In the genomic region with DNA sequence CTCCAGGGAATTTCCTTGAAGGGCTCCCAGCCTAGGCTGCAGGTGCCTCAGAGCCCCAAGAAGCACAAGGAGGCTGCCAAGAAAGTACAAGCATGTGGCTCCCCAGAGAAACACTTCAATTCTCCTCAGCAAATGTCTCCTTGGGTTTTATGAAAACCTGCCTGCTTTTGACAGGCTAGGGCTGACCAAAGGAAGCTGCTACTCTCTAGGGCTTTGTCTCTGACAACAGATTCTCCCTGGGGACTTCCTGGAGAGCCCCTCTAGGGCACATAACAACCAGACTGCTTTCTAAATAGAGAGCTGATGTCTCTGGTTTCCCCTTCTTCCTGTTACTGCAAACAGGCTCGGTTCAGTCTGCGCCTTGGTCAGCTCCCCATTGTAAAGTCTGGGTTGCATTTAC, we compare ENCODE assay signal across 12 mouse cellular contexts. TPM values are rescaled to one million over a fixed set of nuclear protein-coding genes. Genes with fewer than 3 reads are reported as not detected.
DNase-seq lines count a peak whose midpoint lies in the region; ATAC-seq lines count a peak whose summit lies in the region.
"Had no signal": no experiment of that assay in that cellular context is flagged by ENCODE, and none has a peak within 500 bp of the region (broad histone marks: within the 10 kb centered on the region; RNA-seq: fewer than 3 reads in every experiment).

No protein-coding gene starts in this region.

- WGBS in hindbrain, embryonic 13.5 days = 37% methylated on average over 2 of the region's 2 CpGs
- WGBS in hindbrain, embryonic 12.5 days = 37% methylated on average over 2 of the region's 2 CpGs
- WGBS in embryonic facial prominence, embryonic 14.5 days = 19% methylated on average over 2 of the region's 2 CpGs
- 35% methylated on average over 2 of the region's 2 CpGs for WGBS in stomach, embryonic 14.5 days

- H3K4me3 ChIP-seq in hindbrain, embryonic 13.5 days = no peak overlapping the region
- H3K4me3 ChIP-seq in hindbrain, embryonic 12.5 days = no peak overlapping the region
- H3K4me3 ChIP-seq in megakaryocyte, embryonic 14.5 days (replicated peaks) = peak overlapping the region; percentile 33
- H3K4me3 ChIP-seq in embryonic facial prominence, embryonic 14.5 days (ENCODE audit: low read depth, low read length) = no peak overlapping the region
- H3K4me3 ChIP-seq in stomach, embryonic 14.5 days (ENCODE audit: low read depth, low read length) = no peak overlapping the region
- H3K4me3 ChIP-seq: neural tube, embryonic 12.5 days had no signal

- DNase-seq in embryonic facial prominence, embryonic 14.5 days (ENCODE audit: low spot score) = no peak
- DNase-seq in ovary, postnatal 36 days (ENCODE audit: low spot score) = no peak
- no peak for DNase-seq in frontal cortex, adult 2 months (ENCODE audit: extremely low spot score in 1 of 2, low spot score in 1 of 2)
- DNase-seq: kidney, postnatal 10 days had no signal

- no peak for ATAC-seq in hindbrain, embryonic 13.5 days (ENCODE audit: low FRiP score)
- no peak for ATAC-seq in hindbrain, embryonic 12.5 days (ENCODE audit: low FRiP score)
- no peak for ATAC-seq in megakaryocyte, adult 5-6 weeks (ENCODE audit: poor library complexity, severe bottlenecking)
- ATAC-seq in embryonic facial prominence, embryonic 14.5 days (ENCODE audit: low read depth) = peak; percentile 50; the same call in 1 of the 2 replicates
- ATAC-seq in stomach, embryonic 14.5 days (ENCODE audit: insufficient number of reproducible peaks, insufficient read depth, low FRiP score, low read depth) = no peak

- H3K27me3 ChIP-seq in hindbrain, embryonic 13.5 days = 0 out of 2 replicates have a peak, but pooled peaks cover under 1% of the 10 kb centered on the region
- H3K27me3 ChIP-seq in hindbrain, embryonic 12.5 days = no peaks in the 10 kb centered on the region
- H3K27me3 ChIP-seq in megakaryocyte, embryonic 14.5 days (replicated peaks) = no peaks in the 10 kb centered on the region
- no peaks in the 10 kb centered on the region for H3K27me3 ChIP-seq in embryonic facial prominence, embryonic 14.5 days (replicated peaks; ENCODE audit: control insufficient read depth, insufficient read depth, low read length)
- no peaks in the 10 kb centered on the region for H3K27me3 ChIP-seq in stomach, embryonic 14.5 days (ENCODE audit: control insufficient read depth, insufficient read depth, low read length)
- H3K27me3 ChIP-seq: neural tube, embryonic 12.5 days had no signal

- peak overlapping the region; percentile 35; the same call in 1 of the 2 replicates for H3K27ac ChIP-seq in hindbrain, embryonic 13.5 days
- no peak overlapping the region for H3K27ac ChIP-seq in hindbrain, embryonic 12.5 days
- peak overlapping the region; percentile 35; the same call in 1 of the 2 replicates for H3K27ac ChIP-seq in embryonic facial prominence, embryonic 14.5 days (replicated peaks; ENCODE audit: low read depth, low read length)
- peak overlapping the region; percentile 29; the same call in 1 of the 2 replicates for H3K27ac ChIP-seq in stomach, embryonic 14.5 days (ENCODE audit: low read length)
- H3K27ac ChIP-seq: neural tube, embryonic 12.5 days had no signal

- H3K9me3 ChIP-seq in hindbrain, embryonic 13.5 days = no peaks in the 10 kb centered on the region
- H3K9me3 ChIP-seq in hindbrain, embryonic 12.5 days (replicated peaks) = no peaks in the 10 kb centered on the region
- no peaks in the 10 kb centered on the region for H3K9me3 ChIP-seq in megakaryocyte, embryonic 14.5 days
- H3K9me3 ChIP-seq in embryonic facial prominence, embryonic 14.5 days (ENCODE audit: control insufficient read depth, low read length) = no peaks in the 10 kb centered on the region
- no peaks in the 10 kb centered on the region; the same call in 1 of the 2 replicates for H3K9me3 ChIP-seq in stomach, embryonic 14.5 days (ENCODE audit: control insufficient read depth, low read depth, low read length)
- H3K9me3 ChIP-seq: neural tube, embryonic 12.5 days had no signal

- no peak overlapping the region for H3K9ac ChIP-seq in hindbrain, embryonic 13.5 days
- H3K9ac ChIP-seq in hindbrain, embryonic 12.5 days = no peak overlapping the region
- no peak overlapping the region for H3K9ac ChIP-seq in embryonic facial prominence, embryonic 14.5 days (ENCODE audit: low read depth, low read length)
- no peak overlapping the region for H3K9ac ChIP-seq in stomach, embryonic 14.5 days (replicated peaks; ENCODE audit: low read depth, low read length)
- H3K9ac ChIP-seq: neural tube, embryonic 12.5 days had no signal

- no peak overlapping the region for H3K4me2 ChIP-seq in hindbrain, embryonic 13.5 days
- H3K4me2 ChIP-seq in hindbrain, embryonic 12.5 days (replicated peaks) = no peak overlapping the region
- no peak overlapping the region for H3K4me2 ChIP-seq in embryonic facial prominence, embryonic 14.5 days (ENCODE audit: low read depth, low read length)
- no peak overlapping the region for H3K4me2 ChIP-seq in stomach, embryonic 14.5 days (replicated peaks; ENCODE audit: low read depth, low read length)
- H3K4me2 ChIP-seq: neural tube, embryonic 12.5 days had no signal

- H3K4me1 ChIP-seq in hindbrain, embryonic 13.5 days (replicated peaks) = peaks cover 15% of the 10 kb centered on the region
- peaks cover 11% of the 10 kb centered on the region for H3K4me1 ChIP-seq in hindbrain, embryonic 12.5 days
- peaks cover 73% of the 10 kb centered on the region for H3K4me1 ChIP-seq in megakaryocyte, embryonic 14.5 days
- peaks cover 8% of the 10 kb centered on the region for H3K4me1 ChIP-seq in embryonic facial prominence, embryonic 14.5 days (ENCODE audit: control insufficient read depth, insufficient read depth, low read length)
- no peaks in the 10 kb centered on the region; the same call in 1 of the 2 replicates for H3K4me1 ChIP-seq in stomach, embryonic 14.5 days (ENCODE audit: control insufficient read depth, insufficient read depth, low read length)

- H3K36me3 ChIP-seq in hindbrain, embryonic 13.5 days = no peaks in the 10 kb centered on the region
- no peaks in the 10 kb centered on the region for H3K36me3 ChIP-seq in hindbrain, embryonic 12.5 days
- H3K36me3 ChIP-seq in megakaryocyte, embryonic 14.5 days (replicated peaks; ENCODE audit: low read length) = peaks cover 4% of the 10 kb centered on the region
- no peaks in the 10 kb centered on the region for H3K36me3 ChIP-seq in embryonic facial prominence, embryonic 14.5 days (ENCODE audit: control insufficient read depth, insufficient read depth, low read length)
- H3K36me3 ChIP-seq in stomach, embryonic 14.5 days (ENCODE audit: control insufficient read depth, insufficient read depth, low read length) = no peaks in the 10 kb centered on the region
- H3K36me3 ChIP-seq: neural tube, embryonic 12.5 days had no signal

RNA-seq across cellular contexts. Expression of gene Parp1, which starts 27.5 kb away (rescaled TPM):
- 113 and 120 TPM in 2 replicates for polyA plus RNA-seq in hindbrain, embryonic 13.5 days (2015; fragmentation: Nextera tagmentation; extraction: Ambion mirVana)
- polyA plus RNA-seq in hindbrain, embryonic 12.5 days (2016; fragmentation: Nextera tagmentation; extraction: Ambion mirVana) = 174 and 178 TPM in 2 replicates
- polyA plus RNA-seq in megakaryocyte, embryonic 14.5 days (2012; ENCODE audit: insufficient read depth, low replicate concordance) = 10.7 and 59.2 TPM in 2 replicates
- total RNA-seq in megakaryocyte, adult 5-6 weeks (2015) = 38.4 and 41.6 TPM in 2 replicates
- total RNA-seq in megakaryocyte, adult 5-6 weeks (2017) = 97.3 and 107 TPM in 2 replicates
- polyA plus RNA-seq in embryonic facial prominence, embryonic 14.5 days (2014; fragmentation: Nextera tagmentation; extraction: Ambion mirVana) = 90.5 and 103 TPM in 2 replicates
- 128 and 134 TPM in 2 replicates for polyA plus RNA-seq in stomach, embryonic 14.5 days (2014; fragmentation: Nextera tagmentation; extraction: Ambion mirVana)
- 57.3 and 63.8 TPM in 2 replicates for polyA plus RNA-seq in frontal cortex, adult 2 months (2012; rRNA removed)

RNA-seq across cellular contexts. Expression of gene Stum, which starts 57.9 kb away (rescaled TPM):
- 4.3 and 5.1 TPM in 2 replicates for polyA plus RNA-seq in hindbrain, embryonic 13.5 days (2015; fragmentation: Nextera tagmentation; extraction: Ambion mirVana)
- polyA plus RNA-seq in hindbrain, embryonic 12.5 days (2016; fragmentation: Nextera tagmentation; extraction: Ambion mirVana) = 1.3 and 1.7 TPM in 2 replicates
- not detected in 2 replicates for polyA plus RNA-seq in megakaryocyte, embryonic 14.5 days (2012; ENCODE audit: insufficient read depth, low replicate concordance)
- not detected in 2 replicates for total RNA-seq in megakaryocyte, adult 5-6 weeks (2015)
- not detected in 2 replicates for total RNA-seq in megakaryocyte, adult 5-6 weeks (2017)
- 4.0 and 5.3 TPM in 2 replicates for polyA plus RNA-seq in embryonic facial prominence, embryonic 14.5 days (2014; fragmentation: Nextera tagmentation; extraction: Ambion mirVana)
- 1.2 and 2.3 TPM in 2 replicates for polyA plus RNA-seq in stomach, embryonic 14.5 days (2014; fragmentation: Nextera tagmentation; extraction: Ambion mirVana)
- polyA plus RNA-seq in frontal cortex, adult 2 months (2012; rRNA removed) = 118 and 128 TPM in 2 replicates
- total RNA-seq: hematopoietic stem cell, adult 5-6 weeks; megakaryocyte progenitor cell, adult 5-6 weeks had no signal

Comparison
In these comparisons a context has a peak if more than half of its experiments do, and no peak if none do; other contexts are left out.
1. RNA of gene Stum, which starts 57.9 kb away (polyA plus RNA-seq): 118 to 128 TPM in frontal cortex, adult 2 months; 4.3 to 5.1 TPM in hindbrain, embryonic 13.5 days, 4.0 to 5.3 TPM in embryonic facial prominence, embryonic 14.5 days, 1.3 to 1.7 TPM in hindbrain, embryonic 12.5 days, 1.2 to 2.3 TPM in stomach, embryonic 14.5 days and not detected in megakaryocyte, embryonic 14.5 days; every median in the first group is over 10 times any median in the second.